In genomic region chr15:92520677-92521225, GRCm38 (mm10) we compare ENCODE assay signal across 11 mouse cellular contexts.
A peak's percentile ranks its signal among the peaks of the same experiment; 100 is the strongest.
DNase-seq lines count a peak whose midpoint lies in the region; ATAC-seq and TF ChIP-seq lines count a peak whose summit lies in the region.
"Had no signal": no experiment of that assay in that cellular context is flagged by ENCODE, and none has a peak within 500 bp of the region (broad histone marks: within the 10 kb centered on the region; RNA-seq: fewer than 3 reads in every experiment).

No protein-coding gene starts in this region.

- 53% methylated on average over 19 of the region's 19 CpGs for WGBS in hindbrain, embryonic 11.5 days
- WGBS in hindbrain, embryonic 10.5 days = 67% methylated on average over 19 of the region's 19 CpGs
- WGBS in forebrain, embryonic 16.5 days = 45% methylated on average over 19 of the region's 19 CpGs
- WGBS in midbrain, postnatal 0 days = 34% methylated on average over 19 of the region's 19 CpGs
- WGBS in lung, postnatal 0 days = 35% methylated on average over 19 of the region's 19 CpGs

- peak overlapping the region; percentile 14; the same call in 1 of the 2 replicates for H3K27ac ChIP-seq in hindbrain, embryonic 11.5 days (ENCODE audit: low read depth, low read length)
- no peak overlapping the region for H3K27ac ChIP-seq in hindbrain, embryonic 10.5 days
- no peak overlapping the region for H3K27ac ChIP-seq in forebrain, embryonic 16.5 days (ENCODE audit: low read length)
- peak overlapping the region; percentile 8; the same call in 1 of the 2 replicates for H3K27ac ChIP-seq in midbrain, postnatal 0 days (ENCODE audit: low read depth, low read length)
- H3K27ac ChIP-seq in lung, postnatal 0 days (ENCODE audit: low read length) = no peak overlapping the region
- H3K27ac ChIP-seq: embryonic facial prominence, embryonic 15.5 days had no signal

- no peak overlapping the region for H3K4me2 ChIP-seq in hindbrain, embryonic 11.5 days (replicated peaks; ENCODE audit: low read depth, low read length)
- peak overlapping the region; percentile 34 for H3K4me2 ChIP-seq in forebrain, embryonic 16.5 days (ENCODE audit: low read length)
- peak overlapping the region; percentile 18 for H3K4me2 ChIP-seq in midbrain, postnatal 0 days (ENCODE audit: low read depth, low read length, poor library complexity, severe bottlenecking)
- H3K4me2 ChIP-seq in lung, postnatal 0 days (replicated peaks; ENCODE audit: low read depth, low read length) = no peak overlapping the region

- no peaks in the 10 kb centered on the region for H3K36me3 ChIP-seq in hindbrain, embryonic 11.5 days (ENCODE audit: control insufficient read depth, insufficient read depth, low read length)
- no peaks in the 10 kb centered on the region for H3K36me3 ChIP-seq in hindbrain, embryonic 10.5 days
- no peaks in the 10 kb centered on the region for H3K36me3 ChIP-seq in forebrain, embryonic 16.5 days (ENCODE audit: control insufficient read depth, insufficient read depth)
- no peaks in the 10 kb centered on the region for H3K36me3 ChIP-seq in midbrain, postnatal 0 days (ENCODE audit: insufficient read depth, low read length)
- H3K36me3 ChIP-seq in lung, postnatal 0 days (ENCODE audit: insufficient read depth, low read length) = no peaks in the 10 kb centered on the region
- H3K36me3 ChIP-seq: embryonic facial prominence, embryonic 15.5 days; G1E had no signal

- no peak overlapping the region for H3K4me3 ChIP-seq in hindbrain, embryonic 11.5 days (ENCODE audit: low read depth, low read length)
- H3K4me3 ChIP-seq in hindbrain, embryonic 10.5 days = no peak overlapping the region
- no peak overlapping the region for H3K4me3 ChIP-seq in forebrain, embryonic 16.5 days (replicated peaks; ENCODE audit: low read length)
- H3K4me3 ChIP-seq in midbrain, postnatal 0 days (ENCODE audit: low read depth, low read length) = 0 out of 2 replicates have a peak overlapping the region, but pooled peaks have one; percentile 1
- H3K4me3 ChIP-seq in lung, postnatal 0 days (ENCODE audit: low read depth, low read length) = no peak overlapping the region
- H3K4me3 ChIP-seq: embryonic facial prominence, embryonic 15.5 days had no signal

- H3K9ac ChIP-seq in hindbrain, embryonic 11.5 days (ENCODE audit: low read depth, low read length) = no peak overlapping the region
- H3K9ac ChIP-seq in forebrain, embryonic 16.5 days (replicated peaks; ENCODE audit: low read depth, low read length) = no peak overlapping the region
- no peak overlapping the region for H3K9ac ChIP-seq in midbrain, postnatal 0 days (replicated peaks; ENCODE audit: low read length, poor library complexity, severe bottlenecking)
- no peak overlapping the region for H3K9ac ChIP-seq in lung, postnatal 0 days (replicated peaks; ENCODE audit: low read depth)
- H3K9ac ChIP-seq: embryonic facial prominence, embryonic 15.5 days had no signal

- H3K4me1 ChIP-seq in hindbrain, embryonic 11.5 days (replicated peaks; ENCODE audit: control insufficient read depth, insufficient read depth, low read length) = no peaks in the 10 kb centered on the region
- peaks cover 12% of the 10 kb centered on the region; the same call in 1 of the 2 replicates for H3K4me1 ChIP-seq in hindbrain, embryonic 10.5 days (replicated peaks)
- peaks cover 13% of the 10 kb centered on the region for H3K4me1 ChIP-seq in forebrain, embryonic 16.5 days (replicated peaks; ENCODE audit: control insufficient read depth, insufficient read depth, low read length)
- no peaks in the 10 kb centered on the region for H3K4me1 ChIP-seq in midbrain, postnatal 0 days (ENCODE audit: insufficient read depth, low read length)
- H3K4me1 ChIP-seq in lung, postnatal 0 days (ENCODE audit: insufficient read depth, low read depth, low read length) = no peaks in the 10 kb centered on the region

- ATAC-seq in hindbrain, embryonic 11.5 days (ENCODE audit: low FRiP score) = 0 out of 2 replicates have a peak, but pooled peaks have one; percentile 35
- peak; percentile 63; the same call in 1 of the 2 replicates for ATAC-seq in forebrain, embryonic 16.5 days
- no peak for ATAC-seq in midbrain, postnatal 0 days (ENCODE audit: low FRiP score)
- ATAC-seq in lung, postnatal 0 days = no peak

- no peaks in the 10 kb centered on the region for H3K9me3 ChIP-seq in hindbrain, embryonic 11.5 days (ENCODE audit: control insufficient read depth, low read length)
- H3K9me3 ChIP-seq in hindbrain, embryonic 10.5 days = no peaks in the 10 kb centered on the region
- no peaks in the 10 kb centered on the region for H3K9me3 ChIP-seq in forebrain, embryonic 16.5 days (ENCODE audit: control insufficient read depth, low read length)
- H3K9me3 ChIP-seq in midbrain, postnatal 0 days (ENCODE audit: low read length) = no peaks in the 10 kb centered on the region
- H3K9me3 ChIP-seq in lung, postnatal 0 days (ENCODE audit: low read length) = no peaks in the 10 kb centered on the region
- H3K9me3 ChIP-seq: embryonic facial prominence, embryonic 15.5 days had no signal

- peak; percentile 34 for DNase-seq in hindbrain, embryonic 11.5 days (ENCODE audit: low spot score)
- DNase-seq in hindbrain, embryonic 10.5 days (ENCODE audit: low spot score) = no peak
- DNase-seq in layer of hippocampus, adult 18-20 months (ENCODE audit: low spot score in 2 of 2) = peak; percentile 44 to 71
- DNase-seq in midbrain, postnatal 0 days (ENCODE audit: low spot score) = peak; percentile 50
- DNase-seq in gastrocnemius, postnatal 25 days = no peak
- DNase-seq in lung, postnatal 0 days (ENCODE audit: low spot score) = no peak
- no peak for DNase-seq in heart, adult 8-10 months (ENCODE audit: low spot score)
- DNase-seq: thymus, adult 2 months had no signal

- TF ChIP-seq CTCF in midbrain, postnatal 0 days (IDR thresholded peaks at IDR 0.05) = no peak
- no peak for TF ChIP-seq CTCF in lung, postnatal 0 days (IDR thresholded peaks at IDR 0.05)

- TF ChIP-seq EP300 in lung, postnatal 0 days (IDR thresholded peaks at IDR 0.05) = no peak

- H3K27me3 ChIP-seq in hindbrain, embryonic 11.5 days (ENCODE audit: control insufficient read depth, insufficient read depth, low read length) = no peaks in the 10 kb centered on the region
- H3K27me3 ChIP-seq in hindbrain, embryonic 10.5 days (ENCODE audit: insufficient read depth, poor library complexity, severe bottlenecking) = peaks cover 9% of the 10 kb centered on the region
- H3K27me3 ChIP-seq in forebrain, embryonic 16.5 days (replicated peaks; ENCODE audit: control insufficient read depth, insufficient read depth, low read length) = no peaks in the 10 kb centered on the region
- no peaks in the 10 kb centered on the region; the same call in 1 of the 2 replicates for H3K27me3 ChIP-seq in midbrain, postnatal 0 days (ENCODE audit: insufficient read depth, low read length)
- H3K27me3 ChIP-seq in lung, postnatal 0 days (replicated peaks; ENCODE audit: insufficient read depth, low read length) = no peaks in the 10 kb centered on the region
- H3K27me3 ChIP-seq: embryonic facial prominence, embryonic 15.5 days had no signal

Comparison
In these comparisons a context has a peak if more than half of its experiments do, and no peak if none do; other contexts are left out.
1. DNase-seq: peak in hindbrain, embryonic 11.5 days (single experiment), layer of hippocampus, adult 18-20 months (2 of 2) and midbrain, postnatal 0 days (single experiment); none in hindbrain, embryonic 10.5 days (single experiment), gastrocnemius, postnatal 25 days (single experiment), lung, postnatal 0 days (single experiment) and heart, adult 8-10 months (single experiment).
2. H3K27ac ChIP-seq: peak in hindbrain, embryonic 11.5 days (single experiment) and midbrain, postnatal 0 days (single experiment); none in hindbrain, embryonic 10.5 days (single experiment), forebrain, embryonic 16.5 days (single experiment) and lung, postnatal 0 days (single experiment).
3. ATAC-seq: peak in hindbrain, embryonic 11.5 days (single experiment) and forebrain, embryonic 16.5 days (single experiment); none in midbrain, postnatal 0 days (single experiment) and lung, postnatal 0 days (single experiment).
4. H3K4me2 ChIP-seq: peak in forebrain, embryonic 16.5 days (single experiment) and midbrain, postnatal 0 days (single experiment); none in hindbrain, embryonic 11.5 days (single experiment) and lung, postnatal 0 days (single experiment).